Mouse (Mus musculus) layer of hippocampus, adult 9-11 months (tissue): ENCODE data around the gene Ggta1.

Experiments used
- DNase-seq: peaks from one replicate; pipeline ENCODE4 v3.0.0; 2022

Ggta1 gene

DNA sequence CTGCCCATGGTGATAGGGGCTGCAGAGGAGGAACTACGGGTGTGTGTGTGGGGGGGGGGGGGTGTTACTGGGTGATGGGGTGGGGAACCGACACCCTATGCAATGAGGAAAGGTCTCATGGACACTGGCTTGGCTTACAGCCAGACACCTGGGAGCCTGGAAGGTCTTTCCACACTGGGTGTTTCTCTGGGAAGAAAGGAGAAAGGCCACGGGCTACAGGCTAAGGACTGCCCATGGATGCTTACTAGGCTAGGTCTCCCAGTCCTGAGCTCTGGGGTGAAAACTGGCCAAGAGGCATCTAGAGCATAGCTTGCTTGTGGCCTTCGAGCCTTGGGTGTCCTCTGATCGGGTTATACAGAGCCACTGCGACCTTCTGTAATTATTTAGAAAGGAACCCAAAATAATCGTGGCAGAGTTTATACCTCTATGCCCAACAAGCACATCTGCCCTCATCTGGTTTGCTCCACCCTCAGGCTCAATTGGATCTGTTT is at the start of gene Ggta1:
Ggta1 (minus strand) TSS at position 441 of the 491 bp plus-strand sequence.
- no peak for DNase-seq

DNA sequence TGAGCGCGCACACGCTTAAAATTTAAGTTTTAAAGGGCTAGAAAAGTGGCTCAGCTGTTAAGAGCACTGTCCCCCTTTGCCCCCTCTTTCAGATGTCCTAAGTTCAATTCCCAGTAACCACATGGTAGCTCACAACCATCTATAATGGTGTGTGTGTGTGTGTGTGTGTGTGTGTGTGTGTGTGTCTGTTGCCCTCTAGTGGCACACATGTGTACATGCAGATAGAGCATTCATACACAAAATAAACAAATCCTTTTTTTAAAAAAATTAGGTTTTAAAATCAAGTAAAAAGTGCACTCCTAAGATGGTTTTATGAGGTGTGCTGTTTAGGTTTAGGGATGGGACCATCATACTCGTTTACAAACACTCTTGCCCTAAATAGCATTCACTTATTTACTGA is 49.2 kb upstream of the Ggta1 start:
- DNase-seq: no peak

DNA sequence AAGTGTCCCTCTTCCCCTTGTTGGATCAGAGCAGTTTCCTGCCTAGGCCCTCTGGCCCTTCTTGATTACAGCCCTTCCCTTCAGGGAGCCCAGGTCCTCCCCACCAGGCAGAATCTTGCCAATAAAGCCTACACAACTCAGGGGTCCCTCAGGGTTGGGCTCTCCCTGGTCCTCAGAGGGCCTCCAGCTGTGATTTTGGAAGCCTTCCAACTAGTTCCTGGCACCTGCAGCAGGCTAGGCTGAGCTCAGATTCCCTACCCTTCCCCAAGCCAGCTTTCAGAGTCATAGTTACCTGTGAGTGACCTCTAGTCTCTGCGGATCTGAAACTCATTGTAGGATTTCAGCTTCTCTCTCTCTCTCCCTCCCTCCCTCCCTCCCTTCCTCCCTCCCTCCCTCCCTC is 47.9 kb upstream of the Ggta1 start:
- no peak for DNase-seq

DNA sequence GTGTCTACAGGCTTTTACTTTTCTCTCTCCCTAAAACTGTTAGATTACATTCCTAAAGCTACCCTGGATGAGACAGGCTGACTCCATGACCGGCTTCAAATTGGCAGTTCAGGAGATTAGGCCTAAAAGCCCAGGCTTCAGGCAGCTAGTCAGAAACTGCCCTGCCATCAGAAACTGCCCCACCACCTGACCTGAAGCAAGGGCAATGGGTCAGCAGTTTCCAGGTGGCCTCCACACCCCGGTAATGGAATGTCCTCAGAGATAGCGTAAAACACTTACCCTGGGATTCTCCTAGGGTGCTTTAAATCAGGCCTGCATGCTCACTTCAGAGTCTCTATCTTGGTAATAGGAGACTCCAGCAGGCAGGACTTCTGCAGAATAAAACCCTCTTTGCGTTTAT is 46.9 kb upstream of the Ggta1 start:
- DNase-seq: no peak

DNA sequence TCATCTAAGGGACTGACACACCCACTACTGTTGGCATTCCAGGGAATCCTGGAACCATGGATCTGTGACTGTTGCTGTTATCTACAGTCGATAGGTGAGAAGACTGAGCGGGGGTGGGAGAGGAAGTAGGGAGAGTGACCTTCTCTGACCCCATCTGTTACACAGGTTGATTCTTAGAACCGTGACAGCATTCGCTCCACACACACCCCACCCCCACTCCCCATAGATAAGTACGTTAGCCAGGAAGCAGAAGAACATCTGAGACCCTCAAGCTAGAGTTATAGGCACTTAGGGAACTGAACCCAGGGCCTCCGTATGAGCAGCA is 46.3 kb upstream of the Ggta1 start:
- DNase-seq: no peak

DNA sequence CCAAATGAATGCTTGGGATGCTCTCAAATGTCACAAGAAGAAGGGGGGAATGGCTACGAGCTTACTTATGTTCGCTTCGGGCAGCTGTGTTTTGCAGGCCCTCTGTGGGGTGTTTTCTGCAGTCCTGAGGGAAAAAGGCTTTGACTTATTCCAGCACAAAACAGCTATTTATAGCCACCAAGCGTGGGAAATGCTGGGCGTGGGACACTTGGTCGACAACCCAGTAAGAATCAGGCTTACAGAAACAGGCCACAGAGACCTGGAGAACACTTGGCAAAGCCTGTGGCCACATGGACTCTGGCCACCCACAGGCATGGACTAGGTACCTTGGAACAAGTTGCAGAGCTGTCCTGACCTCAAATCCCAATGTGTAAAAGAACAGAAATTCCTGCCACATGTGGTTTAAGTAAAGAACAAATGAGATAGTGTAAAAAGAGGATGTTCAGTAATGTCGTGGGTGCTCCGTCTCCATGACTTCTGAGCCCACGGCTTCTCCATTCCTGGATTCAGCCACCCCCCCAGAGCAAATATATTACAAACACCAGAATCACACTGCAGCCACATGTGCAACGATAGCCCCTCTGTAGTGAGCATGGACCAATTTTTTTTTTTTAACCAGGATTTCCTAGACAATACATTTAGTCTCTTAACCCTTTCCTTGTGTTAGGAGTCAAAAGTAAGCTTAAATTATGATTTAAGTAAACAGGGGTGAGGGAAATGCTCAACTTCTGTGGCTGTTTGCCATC is 45.7 kb upstream of the Ggta1 start:
- DNase-seq: peak; percentile 65

DNA sequence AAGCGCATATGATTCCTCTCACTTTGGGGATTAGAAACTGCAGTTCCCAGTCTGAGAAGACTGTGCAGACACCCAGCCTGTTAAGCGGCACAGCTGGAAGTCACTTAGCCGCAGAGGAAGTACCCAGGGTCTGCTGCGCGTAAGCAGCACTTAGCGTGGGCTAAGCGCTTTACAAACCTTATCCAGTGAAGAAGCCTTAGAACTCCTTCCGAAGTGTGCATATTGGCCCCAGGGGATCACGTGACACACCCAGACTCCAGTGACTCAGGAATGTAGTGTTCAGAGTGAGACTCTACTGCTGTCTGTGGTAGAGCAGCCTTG is 44.1 kb upstream of the Ggta1 start:
- DNase-seq: peak; percentile 61

DNA sequence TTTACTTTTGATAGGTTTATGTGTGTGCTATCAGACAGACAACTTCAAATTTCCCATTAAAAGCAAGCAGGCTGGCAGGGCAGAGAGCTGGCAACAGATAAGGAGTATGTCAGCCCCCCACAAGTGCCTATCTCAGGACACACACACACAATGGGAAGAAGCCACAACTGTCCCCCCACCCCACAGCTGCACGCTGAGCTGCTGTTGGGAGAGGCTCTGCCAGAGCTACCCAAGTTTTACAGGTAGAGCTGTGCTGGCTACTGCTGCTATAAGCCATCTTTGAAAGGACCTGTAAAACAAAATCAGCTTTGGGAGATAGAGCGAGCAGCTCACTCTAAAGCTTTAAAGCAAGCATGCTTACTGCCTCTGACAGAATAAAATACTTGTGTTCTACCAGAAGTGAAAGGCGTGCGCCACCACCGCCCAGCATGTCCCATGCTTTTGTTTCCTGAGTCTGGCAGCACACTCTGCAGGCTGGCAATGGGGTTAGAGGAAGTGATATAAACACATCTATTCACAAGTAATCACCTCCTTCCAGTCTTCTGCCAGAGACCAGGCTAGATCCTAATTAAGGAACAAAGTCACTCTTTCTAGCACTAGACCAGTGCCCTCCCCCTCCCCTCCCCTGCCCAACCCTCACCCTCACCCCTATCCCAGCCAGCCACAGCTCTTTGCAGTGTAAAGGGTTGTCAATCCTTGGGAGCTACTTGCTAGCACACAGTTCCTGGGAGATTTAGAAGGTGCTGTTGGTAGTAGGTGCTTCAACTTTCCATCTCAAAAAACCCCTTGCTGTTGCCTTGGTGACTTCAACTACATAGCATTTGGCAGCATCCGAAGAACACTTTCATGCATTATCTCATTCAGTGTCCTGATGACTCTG is 43.5 kb upstream of the Ggta1 start:
- peak; percentile 74 for DNase-seq

DNA sequence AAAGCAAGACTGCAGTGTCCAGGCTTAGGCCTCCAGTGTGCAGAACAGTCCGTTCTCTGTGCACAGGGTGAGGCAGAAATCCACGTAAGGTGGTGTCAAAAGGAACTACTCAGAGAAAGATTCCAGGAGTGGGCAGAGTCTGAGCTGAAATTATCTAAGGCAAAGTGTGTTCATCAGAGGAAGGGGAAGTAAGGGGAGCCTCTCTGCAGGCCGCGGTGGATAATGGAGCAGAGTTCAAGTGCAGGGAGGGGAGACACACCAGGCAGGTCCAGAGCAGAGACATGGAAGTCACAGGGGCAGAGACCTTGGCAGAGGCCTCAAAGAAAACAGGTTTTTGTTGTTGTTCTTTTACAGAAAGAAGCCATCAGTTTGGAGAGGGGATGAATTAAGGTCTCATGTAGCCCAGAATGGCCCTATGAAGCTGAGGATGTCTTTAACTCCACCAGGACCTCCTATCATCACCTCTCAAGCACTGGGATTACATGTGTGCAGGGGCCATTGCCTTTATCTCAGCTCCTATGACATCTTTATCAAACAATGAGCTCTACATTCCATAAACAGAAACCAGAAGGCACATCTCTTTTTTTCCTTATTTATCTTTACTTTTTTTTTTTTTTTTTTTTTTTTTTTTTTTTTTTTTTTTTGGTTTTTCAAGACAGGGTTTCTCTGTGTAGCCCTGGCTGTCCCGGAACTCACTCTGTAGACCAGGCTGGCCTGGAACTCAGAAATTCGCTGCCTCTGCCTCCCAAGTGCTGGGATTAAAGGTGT is 42.7 kb upstream of the Ggta1 start:
- DNase-seq: no peak

DNA sequence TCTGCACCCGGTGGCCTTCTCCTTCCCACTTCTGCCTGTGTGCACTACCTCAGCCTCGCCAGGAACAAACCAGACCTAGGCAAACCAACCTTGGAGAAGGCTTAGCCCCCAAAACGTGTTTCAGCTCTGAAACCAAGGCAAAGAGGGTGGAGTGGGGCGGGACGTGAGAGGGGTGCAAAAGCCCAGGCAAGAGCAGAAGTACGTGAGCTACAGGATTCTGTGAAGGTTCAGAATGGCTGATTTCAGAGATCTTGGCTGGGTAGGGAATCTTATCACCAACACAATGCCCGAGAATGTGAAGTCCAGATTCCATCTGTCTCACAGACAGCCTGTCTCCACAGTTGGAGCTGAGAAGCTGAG is 41.4 kb upstream of the Ggta1 start:
- DNase-seq: no peak

DNA sequence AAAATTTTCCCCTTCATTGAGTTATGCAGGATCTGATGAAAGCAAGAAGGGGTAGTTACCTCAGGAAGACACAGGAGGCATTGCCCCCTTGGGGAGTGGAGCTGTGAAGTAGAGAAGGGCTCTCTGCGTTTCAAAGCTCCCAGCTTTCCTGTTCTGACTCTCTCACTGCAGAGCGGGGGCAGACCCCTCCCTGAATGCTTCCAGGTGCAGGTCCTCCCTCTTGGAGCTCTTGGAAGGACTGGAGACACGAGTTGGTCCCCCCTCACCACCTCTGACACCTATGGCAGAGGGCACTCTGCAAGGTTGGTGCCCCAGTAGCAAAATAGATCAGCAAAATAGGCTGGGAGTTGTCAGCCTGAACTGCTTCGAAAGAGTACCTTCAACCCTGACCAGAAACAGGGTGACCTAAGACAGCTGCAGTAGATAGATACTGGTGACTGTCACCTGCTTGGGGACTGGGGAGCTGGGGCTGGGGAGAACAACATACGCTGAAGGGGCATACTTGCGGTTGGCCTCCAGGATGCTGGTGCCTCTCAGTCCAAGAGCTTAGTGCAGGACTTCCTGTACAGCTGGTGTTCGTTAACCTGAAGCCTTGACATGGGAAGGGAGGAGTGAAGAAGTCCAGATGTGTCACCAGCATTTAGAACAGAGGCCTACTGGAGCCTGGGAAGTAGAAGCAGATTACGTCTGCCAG is 40.8 kb upstream of the Ggta1 start:
- DNase-seq: no peak

DNA sequence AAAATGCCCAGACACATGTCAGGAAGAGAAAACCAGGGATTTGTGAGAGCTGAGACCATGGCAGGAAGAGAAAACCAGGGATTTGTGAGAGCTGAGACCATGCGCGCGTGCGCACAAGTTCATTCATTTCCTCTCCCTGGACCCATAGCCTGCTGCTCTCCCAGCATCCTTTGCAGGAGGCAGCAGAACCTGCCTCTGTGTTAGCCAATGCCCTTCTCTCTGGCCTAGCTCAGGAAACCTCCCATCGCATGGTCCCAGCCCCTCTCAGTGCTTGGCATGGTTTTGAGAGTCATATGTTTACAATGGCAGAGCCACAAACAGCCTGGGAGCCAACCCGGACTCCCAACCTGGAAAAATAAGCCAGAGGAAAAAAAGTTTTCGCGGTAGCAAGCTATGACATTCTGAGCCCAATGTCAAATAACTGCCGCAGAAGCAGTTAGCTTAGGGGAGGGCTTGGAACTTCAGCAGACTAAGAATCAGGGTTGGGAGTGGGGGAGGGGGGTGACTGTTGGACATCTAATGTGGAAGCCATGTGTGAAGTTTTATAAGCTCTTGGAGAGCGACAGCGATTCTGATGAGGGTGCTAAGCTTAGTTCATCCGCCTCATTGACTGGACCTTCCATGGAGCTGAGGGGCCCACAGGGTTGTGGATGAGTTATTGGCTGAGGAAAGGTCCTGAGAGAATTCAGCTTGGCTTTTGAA is 40.1 kb upstream of the Ggta1 start:
- no peak for DNase-seq

DNA sequence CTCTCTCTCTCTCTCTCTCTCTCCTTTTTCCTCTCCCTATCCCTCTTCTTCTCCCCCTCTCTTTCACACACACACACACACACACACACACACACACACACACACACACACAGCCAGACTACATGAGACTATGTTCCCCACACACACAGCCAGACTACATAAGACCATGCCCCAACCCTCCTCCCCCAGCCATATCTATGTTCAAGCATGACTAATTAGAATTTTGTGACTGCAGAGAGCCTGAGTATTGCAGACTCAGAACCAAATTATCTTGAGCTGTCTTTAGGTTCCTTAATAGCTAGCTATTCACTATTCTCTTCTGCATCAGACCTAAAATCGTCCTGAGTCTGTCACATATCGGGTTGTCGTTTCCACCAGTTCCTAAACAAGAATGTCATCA is 39.5 kb upstream of the Ggta1 start:
- DNase-seq: no peak

DNA sequence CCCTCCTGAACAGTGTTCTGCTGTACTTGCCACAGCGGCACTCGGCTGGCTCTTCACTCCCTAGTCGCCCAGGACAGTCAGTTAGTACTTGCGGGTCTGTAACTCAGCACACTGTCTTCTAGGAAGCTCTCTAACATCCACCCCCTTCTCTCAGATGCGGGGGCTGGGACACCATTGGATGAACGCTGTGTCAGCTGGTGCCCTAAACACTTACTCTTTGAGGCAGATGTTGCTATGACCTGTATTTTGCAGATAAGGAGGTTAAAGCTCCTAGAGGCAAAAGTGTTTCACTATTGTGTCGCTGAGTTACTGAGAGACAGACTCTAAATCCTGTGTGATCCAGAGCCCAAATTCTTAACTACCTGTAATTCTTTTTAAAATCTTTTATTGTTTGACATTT is 36.4 kb upstream of the Ggta1 start:
- no peak for DNase-seq

DNA sequence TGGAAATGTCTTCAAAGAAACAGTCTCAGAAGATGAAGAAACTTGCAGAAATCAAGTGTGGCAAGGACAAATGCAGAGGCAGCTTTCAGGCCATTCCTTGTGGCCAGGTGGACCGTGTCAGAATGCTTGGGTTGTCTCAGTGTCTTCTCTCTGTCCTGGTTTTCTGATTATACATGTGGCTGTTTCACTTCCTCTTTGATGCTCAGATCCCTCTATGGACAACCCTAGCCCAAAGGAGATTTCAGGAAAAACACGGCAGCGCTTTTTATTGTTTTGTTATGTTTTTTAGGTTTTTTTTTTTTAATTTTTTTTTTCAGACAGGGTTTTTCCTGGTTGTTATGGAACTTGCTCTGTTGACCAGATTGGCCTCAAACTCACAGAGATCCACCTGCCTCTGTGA is 35.9 kb upstream of the Ggta1 start:
- DNase-seq: no peak

DNA sequence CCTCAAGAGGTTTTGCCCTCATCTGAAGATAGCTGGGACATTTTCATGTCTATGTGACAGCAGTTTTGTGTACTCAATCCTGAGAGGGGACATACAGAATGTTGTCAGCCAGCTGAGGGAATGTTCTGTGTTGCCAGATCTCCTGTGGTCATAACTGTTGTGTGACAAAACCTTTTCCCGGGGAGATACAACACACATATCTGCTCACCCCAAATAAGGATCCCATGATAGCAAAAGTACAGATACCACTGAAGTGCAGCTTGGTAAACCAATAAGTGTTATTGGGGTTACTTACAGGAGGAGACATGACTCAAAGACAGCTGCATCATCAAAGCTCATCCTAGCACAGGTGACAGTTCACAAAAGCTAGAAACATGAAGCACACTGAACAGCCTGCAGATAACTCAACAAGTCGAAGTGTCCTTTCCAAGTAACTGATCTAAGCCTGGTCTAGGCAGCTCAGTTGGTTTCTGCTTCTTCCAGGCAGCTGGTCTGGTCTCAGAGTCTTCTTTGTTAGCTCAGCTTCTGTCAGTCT is 34.7 kb upstream of the Ggta1 start:
- DNase-seq: no peak

DNA sequence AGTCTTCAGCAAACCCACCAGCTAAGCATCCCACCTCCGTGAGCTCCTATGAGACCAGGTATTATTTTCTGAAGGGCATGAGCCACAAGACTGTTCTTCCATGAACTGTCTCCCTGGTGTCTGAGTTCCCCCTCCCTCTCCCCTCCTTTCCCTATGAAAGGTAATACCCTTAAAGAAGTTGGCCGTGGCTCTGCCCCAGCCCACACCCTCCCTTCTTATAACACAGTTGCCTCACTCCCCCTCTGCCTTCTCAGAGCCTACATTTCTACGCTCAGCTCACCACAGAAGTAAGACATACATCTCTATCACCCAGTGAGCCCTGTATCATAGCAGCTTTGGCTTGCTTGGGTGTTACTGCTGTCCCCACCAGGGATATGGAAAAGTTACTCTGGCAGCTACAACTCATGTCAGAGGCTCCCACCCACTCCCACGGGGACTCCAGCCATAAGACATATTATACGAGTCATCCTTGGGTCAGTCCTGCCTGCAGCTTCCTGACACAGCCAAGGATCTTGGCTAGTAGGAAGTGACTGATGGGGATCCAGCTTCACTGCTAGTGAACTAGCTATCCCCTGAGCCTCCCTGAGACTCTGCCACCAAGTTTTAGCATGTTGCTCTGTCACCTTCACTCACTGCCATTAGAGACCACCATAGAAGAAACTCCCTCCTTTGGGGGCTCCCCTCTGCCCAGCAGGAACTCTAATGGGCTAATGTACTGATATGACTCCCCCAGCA is 33.4 kb upstream of the Ggta1 start:
- no peak for DNase-seq

DNA sequence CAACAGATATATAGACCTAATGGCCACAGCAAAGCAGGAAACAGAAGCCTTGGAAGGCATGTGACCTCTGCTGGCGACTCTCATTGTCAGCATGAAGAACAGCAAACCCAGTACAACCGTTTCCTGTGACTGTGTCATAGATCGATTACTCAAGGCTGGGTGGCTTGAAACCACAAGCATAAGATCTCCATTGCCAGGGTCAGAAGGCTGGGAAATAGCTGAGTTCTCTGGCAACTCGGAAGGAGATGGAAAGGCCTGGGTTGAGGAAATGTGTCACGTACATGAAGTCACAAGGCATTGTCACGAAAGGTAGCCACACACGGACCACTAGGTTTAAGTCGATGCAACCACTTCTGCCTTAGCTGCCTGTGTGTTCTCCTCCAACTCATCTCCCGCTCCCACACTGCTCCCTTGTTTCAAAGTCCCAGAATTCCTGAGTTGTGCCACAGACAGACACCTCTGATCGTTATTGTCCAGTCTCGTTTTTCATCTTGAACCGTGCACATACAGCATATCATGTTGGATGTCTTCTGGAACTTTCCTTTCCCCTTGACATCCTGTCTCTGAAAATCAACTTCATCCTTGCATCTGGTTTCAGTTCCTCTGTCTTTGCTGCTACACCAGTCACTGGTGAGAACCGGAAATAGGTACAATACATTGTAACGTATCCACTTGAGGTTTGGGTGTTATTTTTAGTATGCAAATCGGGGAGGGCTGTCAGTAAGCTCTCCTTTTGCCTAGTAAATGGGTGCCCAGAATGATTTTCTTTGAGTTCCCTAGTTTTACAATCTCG is 32.7 kb upstream of the Ggta1 start:
- DNase-seq: no peak

DNA sequence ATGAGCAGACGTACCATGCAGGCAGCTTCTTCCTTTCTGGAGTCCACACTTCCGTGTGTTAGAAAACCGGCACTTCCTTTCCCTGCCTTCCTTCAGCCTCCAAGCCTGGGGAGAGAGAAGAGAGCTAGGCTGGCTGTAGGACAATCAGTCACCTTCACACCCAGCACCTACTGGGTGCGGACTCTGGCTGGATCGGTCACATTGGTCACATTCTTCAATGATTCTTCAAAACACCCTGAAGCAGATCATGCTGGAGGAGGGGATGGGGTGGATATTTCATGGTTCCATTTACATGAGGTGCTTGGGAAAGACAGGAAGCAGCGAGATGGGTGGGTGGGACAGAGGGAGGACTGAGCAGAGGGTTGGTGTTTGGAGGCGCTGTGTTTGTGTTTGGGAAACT is 30.5 kb upstream of the Ggta1 start:
- DNase-seq: no peak

DNA sequence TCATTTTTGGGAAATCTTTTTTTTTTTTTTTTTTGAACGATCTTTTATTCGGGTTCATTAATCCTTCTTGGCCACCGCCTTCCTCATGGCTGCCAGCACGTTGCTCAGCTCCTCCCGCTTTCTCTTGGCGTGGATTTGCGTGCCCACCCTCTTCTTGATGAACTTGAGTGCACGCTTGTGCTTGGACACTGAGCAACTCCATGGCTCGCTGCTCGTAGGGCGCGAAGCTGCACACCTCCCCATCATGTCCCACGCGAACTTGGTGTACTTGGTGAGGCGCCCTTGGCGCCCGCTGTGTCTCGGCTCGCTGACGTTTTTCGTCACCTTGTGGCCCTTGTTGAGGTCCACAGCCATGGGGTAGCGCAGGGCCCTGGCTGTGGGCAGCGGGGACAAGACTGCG is 28.1 kb upstream of the Ggta1 start:
- DNase-seq: no peak
